Mouse (Mus musculus) embryonic facial prominence, embryonic 15.5 days (tissue): Measurements from ENCODE around the gene P2ry1. TPM values are rescaled to one million over a fixed set of nuclear protein-coding genes. Genes with fewer than 3 reads are reported as not detected.
A peak's percentile ranks its signal among the peaks of the same experiment; 100 is the strongest.

Source experiments
- ATAC-seq: fragments of 200-750 bp; cut with Nextera tagmentation; 2 replicates; pipeline ENCODE4 v1.8.0; 2017; ENCODE audit warnings: low read depth, moderate TSS enrichment; ENCODE audit not compliant: insufficient number of reproducible peaks, low FRiP score, low TSS enrichment
- H3K27ac ChIP-seq: fragments of 300-500 bp; sonication (generic); replicated peaks from 2 replicates; pipeline ENCODE4 v1.5.1; 2015; ENCODE audit warnings: mild to moderate bottlenecking, inconsistent platforms
- H3K27me3 ChIP-seq: fragments of 300-500 bp; sonication (generic); 2 replicates; pipeline ENCODE4 v1.6.1; 2015; ENCODE audit warnings: inconsistent platforms
- H3K36me3 ChIP-seq: fragments of 300-500 bp; sonication (generic); 2 replicates; pipeline ENCODE4 v1.6.1; 2015; ENCODE audit warnings: mild to moderate bottlenecking, inconsistent platforms
- H3K4me1 ChIP-seq: fragments of 300-500 bp; sonication (generic); 2 replicates; pipeline ENCODE4 v1.6.1; 2015; ENCODE audit warnings: inconsistent platforms
- H3K4me2 ChIP-seq: fragments of 300-500 bp; sonication (generic); replicated peaks from 2 replicates; pipeline ENCODE4 v1.6.1; 2015; ENCODE audit warnings: mild to moderate bottlenecking, inconsistent platforms
- H3K4me3 ChIP-seq: fragments of 300-500 bp; sonication (generic); replicated peaks from 2 replicates; pipeline ENCODE4 v1.5.1; 2015; ENCODE audit warnings: mild to moderate bottlenecking, inconsistent platforms
- H3K9ac ChIP-seq: fragments of 300-500 bp; sonication (generic); 2 replicates; pipeline ENCODE4 v1.6.1; 2015; ENCODE audit warnings: inconsistent platforms
- H3K9me3 ChIP-seq: fragments of 300-500 bp; sonication (generic); replicated peaks from 2 replicates; pipeline ENCODE4 v1.6.1; 2016; ENCODE audit warnings: inconsistent platforms
- WGBS: fragments of 180-500 bp; shearing (Covaris S2); methylation state at CpG from one replicate; pipeline ENCODE4 v1.1.7; 2015; 5-methylcytosine and 5-hydroxymethylcytosine counted together
- polyA plus RNA-seq: library from polyadenylated mRNA; unstranded; fragments of >200 nt; fragmentation: Nextera tagmentation; extraction: Ambion mirVana; gene quantifications from 2 replicates; pipeline ENCODE4 v1.2.1, GENCODE M21; 2015

P2ry1 gene
- polyA plus RNA-seq, 1 experiment from 2014 or later: 7.3 TPM

DNA sequence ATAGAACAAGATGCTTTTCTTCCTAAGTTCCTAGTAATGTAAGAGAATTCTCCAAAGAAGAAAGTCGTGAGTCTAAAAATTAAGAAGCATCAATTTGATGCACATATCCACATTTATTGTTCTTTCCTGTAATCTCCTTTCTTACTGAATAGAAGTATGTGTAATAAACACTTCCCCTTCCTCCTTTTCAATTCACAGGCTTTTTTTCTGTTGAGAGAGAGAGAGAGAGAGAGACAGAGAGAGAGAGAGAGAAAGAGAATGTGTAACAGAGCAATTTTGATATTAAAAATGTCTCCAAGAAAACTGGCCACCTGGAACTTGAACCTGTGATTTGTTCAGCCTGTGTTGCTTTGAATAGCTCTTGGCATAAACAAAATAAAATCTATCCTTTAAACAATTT is 2.0 kb downstream of the P2ry1 start:
- Histone ChIP-seq H3K4me1 (peaks cover 16% of the 10 kb centered on the region; the same call in 1 of the 2 replicates), H3K4me3 (peak overlapping the region; percentile 12; the same call in 1 of the 2 replicates), H3K9me3 (no peaks in the 10 kb centered on the region), H3K27me3 (no peaks in the 10 kb centered on the region), H3K4me2 (0 out of 2 replicates have a peak overlapping the region, but pooled peaks have one; percentile 6), H3K27ac (no peak overlapping the region), H3K9ac (no peak overlapping the region), H3K36me3 (no peaks in the 10 kb centered on the region)
- ATAC-seq: no peak
- WGBS: 72% methylated on average over 1 of the region's 1 CpGs

DNA sequence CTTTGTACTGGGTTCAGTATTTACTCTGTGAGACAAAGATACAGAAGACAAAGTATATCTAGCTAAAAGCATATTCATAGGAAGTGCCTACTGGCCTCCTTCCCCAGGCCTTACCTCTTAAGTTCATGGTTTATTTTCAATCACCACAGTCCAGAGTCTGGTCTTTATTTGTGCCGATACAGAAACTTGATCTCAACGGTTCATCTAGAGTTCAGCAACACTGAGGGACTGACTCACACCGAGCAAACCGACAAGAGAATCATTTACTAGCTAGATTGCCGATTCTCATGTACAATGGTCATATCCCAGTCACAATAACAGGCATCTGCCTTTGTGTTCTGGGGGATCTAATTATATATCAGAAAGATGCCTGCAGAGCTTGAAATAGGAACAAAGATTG is 9.1 kb downstream of the P2ry1 start:
- Histone ChIP-seq H3K36me3 (no peaks in the 10 kb centered on the region), H3K27ac (no peak overlapping the region), H3K4me2 (no peak overlapping the region), H3K4me3 (no peak overlapping the region), H3K4me1 (no peaks in the 10 kb centered on the region), H3K9ac (no peak overlapping the region), H3K27me3 (no peaks in the 10 kb centered on the region), H3K9me3 (no peaks in the 10 kb centered on the region)
- 32% methylated on average over 5 of the region's 5 CpGs for WGBS
- ATAC-seq: no peak

- Histone ChIP-seq H3K9me3 (no peaks in the 10 kb centered on the region), H3K9ac (no peak overlapping the region), H3K36me3 (no peaks in the 10 kb centered on the region), H3K27me3 (no peaks in the 10 kb centered on the region), H3K4me3 (no peak overlapping the region), H3K4me1 (no peaks in the 10 kb centered on the region), H3K4me2 (no peak overlapping the region), H3K27ac (no peak overlapping the region)
- no peak for ATAC-seq
Measured at GRCm38 (mm10) chr3:61012550-61012949, 10.0 kb downstream of the P2ry1 start.

DNA sequence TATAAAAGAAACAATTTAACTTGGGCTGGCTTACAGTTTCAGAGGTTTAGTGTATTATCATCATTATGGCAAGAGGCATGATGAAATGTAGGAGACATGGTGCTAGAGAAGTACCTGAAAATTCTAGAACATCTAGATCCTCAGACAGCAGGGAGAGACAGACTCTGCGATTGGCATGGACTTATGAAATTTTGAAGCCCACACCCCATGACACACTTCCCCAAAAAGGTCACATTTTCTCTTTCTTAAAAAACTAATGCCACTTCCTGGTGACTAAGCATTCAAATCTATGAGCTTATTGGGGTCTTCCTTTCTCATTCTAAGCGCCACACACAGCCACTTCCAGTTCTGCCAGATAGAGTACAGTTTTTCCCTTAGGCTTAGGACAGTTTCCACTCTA is 14.1 kb downstream of the P2ry1 start:
- no peaks in the 10 kb centered on the region for H3K27me3 ChIP-seq
- 82% methylated on average over 2 of the region's 2 CpGs for WGBS
- ATAC-seq: no peak
- no peaks in the 10 kb centered on the region for H3K4me1 ChIP-seq
- H3K9me3 ChIP-seq: no peaks in the 10 kb centered on the region
- H3K4me3 ChIP-seq: no peak overlapping the region
- no peak overlapping the region for H3K27ac ChIP-seq
- no peak overlapping the region for H3K9ac ChIP-seq
- H3K36me3 ChIP-seq: no peaks in the 10 kb centered on the region
- no peak overlapping the region for H3K4me2 ChIP-seq

DNA sequence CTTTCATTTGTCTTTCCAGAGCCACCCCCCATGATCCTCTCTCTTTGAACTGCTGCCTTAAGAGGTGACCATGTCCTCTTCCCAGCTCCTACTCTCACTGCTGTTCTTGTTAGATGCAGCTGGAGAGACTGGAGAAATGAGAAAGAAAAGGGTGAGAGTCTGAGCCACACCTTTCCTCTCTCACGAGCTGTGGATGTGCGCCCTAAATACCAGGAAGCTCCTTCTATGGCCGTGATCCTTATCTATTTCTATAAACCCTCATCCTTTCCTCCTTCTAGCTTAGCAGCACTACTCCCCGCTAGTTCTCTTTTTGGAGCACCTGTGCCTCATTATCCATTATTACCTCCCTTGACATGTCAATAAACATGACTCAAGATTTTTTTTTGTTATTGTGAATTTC is 29.5 kb downstream of the P2ry1 start:
- H3K36me3 ChIP-seq: no peaks in the 10 kb centered on the region
- no peaks in the 10 kb centered on the region for H3K4me1 ChIP-seq
- H3K27ac ChIP-seq: no peak overlapping the region
- no peaks in the 10 kb centered on the region for H3K27me3 ChIP-seq
- no peak for ATAC-seq
- H3K9ac ChIP-seq: no peak overlapping the region
- no peak overlapping the region for H3K4me2 ChIP-seq
- WGBS: 55% methylated on average over 4 of the region's 4 CpGs
- no peak overlapping the region for H3K4me3 ChIP-seq
- no peaks in the 10 kb centered on the region for H3K9me3 ChIP-seq

DNA sequence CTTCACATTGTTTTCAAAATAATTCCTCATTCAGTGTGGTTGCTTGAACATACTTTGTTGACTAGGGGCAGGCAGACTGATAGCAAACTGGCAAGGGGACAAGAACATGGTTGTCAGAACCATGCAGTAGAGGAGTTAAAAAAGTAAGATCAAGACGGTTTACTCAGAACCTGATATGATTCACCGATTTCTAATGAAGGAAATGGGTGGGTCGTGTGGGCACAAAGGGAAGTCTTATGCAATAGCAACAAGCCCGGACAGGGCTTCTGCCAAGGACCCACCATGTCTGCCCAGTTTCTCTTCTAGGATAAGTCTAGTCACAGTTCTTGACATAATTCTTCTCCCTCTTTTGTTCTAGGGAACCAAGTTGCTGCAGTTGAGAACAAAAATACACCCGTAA is 33.0 kb downstream of the P2ry1 start:
- no peaks in the 10 kb centered on the region for H3K9me3 ChIP-seq
- no peak overlapping the region for H3K4me2 ChIP-seq
- no peaks in the 10 kb centered on the region for H3K27me3 ChIP-seq
- no peak overlapping the region for H3K4me3 ChIP-seq
- H3K27ac ChIP-seq: no peak overlapping the region
- no peak for ATAC-seq
- H3K9ac ChIP-seq: no peak overlapping the region
- H3K36me3 ChIP-seq: no peaks in the 10 kb centered on the region
- WGBS: 75% methylated on average over 5 of the region's 5 CpGs
- H3K4me1 ChIP-seq: no peaks in the 10 kb centered on the region

DNA sequence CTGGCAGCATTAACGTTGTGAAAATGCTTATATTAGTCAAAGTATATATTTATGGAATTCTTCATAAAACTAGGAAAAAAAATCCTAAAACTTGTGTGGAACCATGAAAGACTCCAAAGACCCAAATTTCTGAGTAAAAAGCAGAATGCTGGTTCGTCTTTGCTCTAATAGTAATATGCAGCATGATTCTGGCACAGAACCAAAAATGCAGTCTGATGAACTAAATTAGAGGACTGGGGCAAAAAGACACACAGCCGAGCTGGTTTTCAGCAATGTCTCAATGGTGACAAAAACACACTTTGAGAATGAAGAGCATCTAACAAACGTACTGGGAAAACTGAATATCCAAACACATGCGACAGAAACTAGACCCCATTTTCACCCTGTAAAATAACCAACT is 37.3 kb downstream of the P2ry1 start:
- Histone ChIP-seq H3K9ac (no peak overlapping the region), H3K9me3 (no peaks in the 10 kb centered on the region), H3K4me2 (no peak overlapping the region), H3K4me1 (no peaks in the 10 kb centered on the region), H3K27me3 (no peaks in the 10 kb centered on the region), H3K36me3 (no peaks in the 10 kb centered on the region), H3K27ac (no peak overlapping the region), H3K4me3 (no peak overlapping the region)
- ATAC-seq: no peak
- 34% methylated on average over 5 of the region's 5 CpGs for WGBS

DNA sequence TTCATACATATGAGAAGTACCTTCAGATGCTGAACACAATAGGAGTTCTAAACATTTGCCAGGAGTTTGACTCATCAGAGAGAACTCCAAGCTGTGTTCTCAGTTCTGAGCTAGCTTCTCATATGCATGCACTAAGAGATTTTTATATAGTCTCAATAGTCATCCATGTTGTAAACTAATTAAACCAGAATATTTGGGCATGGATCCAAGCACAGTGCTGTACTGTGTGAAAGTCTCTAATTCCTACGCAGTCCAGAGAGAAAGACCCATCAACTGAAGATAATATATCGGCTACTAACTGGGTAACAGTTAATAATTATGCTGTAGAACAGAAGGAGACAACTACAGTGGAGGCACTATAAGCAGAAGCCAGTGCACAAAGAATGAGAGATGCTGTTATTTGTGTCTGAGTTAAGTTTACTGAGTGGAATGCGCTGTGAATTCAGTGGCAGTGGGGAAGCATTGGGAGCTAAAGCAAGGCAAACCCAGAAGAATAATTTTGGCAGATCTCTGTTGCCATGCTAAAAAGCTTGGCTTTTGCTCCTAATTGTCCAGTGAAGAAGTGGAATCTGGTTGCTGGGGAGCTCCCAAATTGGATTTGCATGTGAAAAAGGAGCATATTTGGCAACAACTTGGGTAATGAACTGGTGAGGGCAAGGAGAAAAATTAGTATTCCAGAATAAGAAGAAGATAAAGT is 47.5 kb downstream of the P2ry1 start:
- Histone ChIP-seq H3K27me3 (no peaks in the 10 kb centered on the region), H3K4me1 (no peaks in the 10 kb centered on the region), H3K36me3 (no peaks in the 10 kb centered on the region), H3K4me2 (no peak overlapping the region), H3K4me3 (no peak overlapping the region), H3K9ac (no peak overlapping the region), H3K9me3 (no peaks in the 10 kb centered on the region), H3K27ac (no peak overlapping the region)
- ATAC-seq: no peak
- WGBS: 79% methylated on average over 3 of the region's 3 CpGs
